Mouse (Mus musculus): Measurements from ENCODE around the gene Skp1a. TPM values are rescaled to one million over a fixed set of nuclear protein-coding genes. Genes with fewer than 3 reads are reported as not detected.

Gene Skp1a
- total and polyA plus RNA-seq, 3 experiments, result 19.9 to 285 (median 119) TPM

DNA sequence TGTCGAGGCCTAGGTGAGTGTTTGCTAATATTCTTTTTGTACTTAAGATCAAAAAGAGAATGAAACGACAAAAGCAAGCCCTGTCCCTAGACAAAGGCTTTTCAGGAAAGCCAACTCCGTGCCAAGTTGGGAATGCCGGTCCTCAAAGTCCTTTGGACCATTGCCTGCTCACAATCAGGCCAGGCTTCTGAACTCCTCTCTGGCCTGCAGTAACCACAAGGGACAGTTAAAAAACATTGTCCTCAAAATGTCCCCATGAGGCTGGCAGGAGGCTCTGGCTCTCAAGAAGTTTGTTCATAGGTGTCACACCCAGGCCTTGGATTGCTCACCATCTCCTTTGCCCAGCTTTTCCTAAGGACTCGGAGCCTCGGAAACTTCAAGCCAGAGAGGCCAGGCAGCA is 38.0 kb downstream of the Skp1a start:
- no peak for ATAC-seq (ENCODE audit: extremely low read depth, insufficient number of reproducible peaks, low FRiP score, poor library complexity, severe bottlenecking)
- Histone ChIP-seq H3K4me1 (ENCODE audit: insufficient read depth, low read depth, low read length) (peaks cover 5% of the 10 kb centered on the region; the same call in 1 of the 2 replicates), H3K27me3 (ENCODE audit: insufficient read depth, low read length) (peaks cover 31% of the 10 kb centered on the region; the same call in 1 of the 2 replicates), H3K36me3 (replicated peaks) (no peaks in the 10 kb centered on the region), H3K4me3 (ENCODE audit: low read depth, low read length) (no peak overlapping the region), H3K9me3 (replicated peaks) (no peaks in the 10 kb centered on the region)
- TF ChIP-seq GATA1 (IDR thresholded peaks at IDR 0.05; ENCODE audit: borderline replicate concordance, low read length) (no peak), GATA2 (IDR thresholded peaks at IDR 0.05; ENCODE audit: borderline replicate concordance, low read depth, low read length) (no peak), POLR2AphosphoS5 (IDR thresholded peaks at IDR 0.05; ENCODE audit: insufficient replicate concordance, low read depth, low read length) (no peak), TAL1 (conservative IDR thresholded peaks at IDR 0.05; ENCODE audit: low read depth, low read length) (no peak), CTCF (IDR thresholded peaks at IDR 0.05; ENCODE audit: low read depth, low read length) (no peak)
- DNase-seq (ENCODE audit: low spot score), result no peak

DNA sequence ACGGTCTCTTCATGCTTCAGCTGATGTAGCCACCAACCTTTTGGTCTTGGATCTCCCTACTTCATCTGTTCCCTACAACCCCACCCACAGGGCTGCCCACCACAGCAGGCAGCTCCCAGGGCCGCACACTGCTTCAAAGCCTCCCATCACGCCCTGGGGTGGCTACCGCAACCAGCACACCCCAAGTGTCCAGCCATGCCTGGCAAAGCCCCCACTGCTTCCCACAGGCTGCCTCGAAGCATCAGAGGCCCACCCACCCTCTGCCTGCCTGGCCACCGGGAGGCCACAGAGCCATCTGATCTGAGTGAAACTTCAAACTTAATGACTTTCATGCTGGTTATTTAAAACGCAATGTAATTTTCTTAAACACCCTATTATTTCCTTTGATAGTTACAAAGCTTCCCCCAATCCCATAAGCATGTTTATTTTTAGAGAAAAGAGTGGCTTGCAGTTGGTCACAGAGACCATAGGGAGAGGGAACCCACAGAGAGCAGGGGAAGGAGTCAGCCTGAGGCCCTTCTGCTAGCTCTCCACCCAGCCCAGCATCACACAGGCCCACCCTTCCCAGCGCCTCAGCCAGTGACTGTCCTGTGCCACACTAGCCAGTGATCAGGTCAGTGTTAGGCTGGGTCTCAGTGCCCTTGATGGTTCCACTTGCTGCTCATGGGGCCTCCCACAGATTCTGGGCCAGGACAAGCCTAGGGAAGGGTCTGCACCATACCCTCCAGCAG is 40.1 kb downstream of the Skp1a start:
- TF ChIP-seq GATA1 (IDR thresholded peaks at IDR 0.05; ENCODE audit: borderline replicate concordance, low read length) (no peak), POLR2AphosphoS5 (IDR thresholded peaks at IDR 0.05; ENCODE audit: insufficient replicate concordance, low read depth, low read length) (no peak), GATA2 (IDR thresholded peaks at IDR 0.05; ENCODE audit: borderline replicate concordance, low read depth, low read length) (no peak), CTCF (IDR thresholded peaks at IDR 0.05; ENCODE audit: low read depth, low read length) (no peak), TAL1 (conservative IDR thresholded peaks at IDR 0.05; ENCODE audit: low read depth, low read length) (no peak)
- no peak for DNase-seq (ENCODE audit: low spot score)
- no peaks in the 10 kb centered on the region for H3K9me3 ChIP-seq (replicated peaks)
- H3K36me3 ChIP-seq (replicated peaks), result no peaks in the 10 kb centered on the region
- peaks cover 30% of the 10 kb centered on the region for H3K27me3 ChIP-seq (ENCODE audit: insufficient read depth, low read length)
- H3K4me1 ChIP-seq (ENCODE audit: insufficient read depth, low read depth, low read length), result 0 out of 2 replicates have a peak, but pooled peaks cover 2% of the 10 kb centered on the region
- H3K4me3 ChIP-seq (ENCODE audit: low read depth, low read length), result no peak overlapping the region
- no peak for ATAC-seq (ENCODE audit: extremely low read depth, insufficient number of reproducible peaks, low FRiP score, poor library complexity, severe bottlenecking)

DNA sequence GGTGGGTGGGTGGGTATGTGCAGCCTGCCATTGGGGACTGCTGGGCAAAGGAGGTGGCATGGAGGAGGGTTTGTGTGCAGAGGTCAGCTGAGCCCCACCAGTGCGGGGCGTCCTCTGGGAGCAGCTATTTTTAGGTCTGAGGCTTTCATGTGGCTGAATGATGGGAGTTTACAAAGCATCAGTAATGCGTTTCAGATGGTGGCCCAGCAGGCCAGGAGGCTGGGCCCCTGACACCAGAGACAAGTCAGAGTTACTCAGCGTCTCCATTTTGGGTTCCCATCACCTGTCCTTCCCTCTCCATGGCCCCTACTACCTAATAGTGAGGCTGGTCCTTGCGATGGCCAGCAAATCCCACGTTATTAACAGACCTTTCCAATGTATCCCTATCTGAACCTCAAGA is 40.8 kb downstream of the Skp1a start:
- H3K27me3 ChIP-seq (ENCODE audit: insufficient read depth, low read length), result peaks cover 34% of the 10 kb centered on the region
- ATAC-seq (ENCODE audit: extremely low read depth, insufficient number of reproducible peaks, low FRiP score, poor library complexity, severe bottlenecking), result no peak
- no peak for DNase-seq (ENCODE audit: low spot score)
- H3K36me3 ChIP-seq (replicated peaks), result no peaks in the 10 kb centered on the region
- no peaks in the 10 kb centered on the region for H3K9me3 ChIP-seq (replicated peaks)
- H3K4me1 ChIP-seq (ENCODE audit: insufficient read depth, low read depth, low read length), result 0 out of 2 replicates have a peak, but pooled peaks cover 2% of the 10 kb centered on the region
- TF ChIP-seq GATA2 (IDR thresholded peaks at IDR 0.05; ENCODE audit: borderline replicate concordance, low read depth, low read length) (no peak), POLR2AphosphoS5 (IDR thresholded peaks at IDR 0.05; ENCODE audit: insufficient replicate concordance, low read depth, low read length) (no peak), CTCF (IDR thresholded peaks at IDR 0.05; ENCODE audit: low read depth, low read length) (no peak)
- no peak overlapping the region for H3K4me3 ChIP-seq (ENCODE audit: low read depth, low read length)

DNA sequence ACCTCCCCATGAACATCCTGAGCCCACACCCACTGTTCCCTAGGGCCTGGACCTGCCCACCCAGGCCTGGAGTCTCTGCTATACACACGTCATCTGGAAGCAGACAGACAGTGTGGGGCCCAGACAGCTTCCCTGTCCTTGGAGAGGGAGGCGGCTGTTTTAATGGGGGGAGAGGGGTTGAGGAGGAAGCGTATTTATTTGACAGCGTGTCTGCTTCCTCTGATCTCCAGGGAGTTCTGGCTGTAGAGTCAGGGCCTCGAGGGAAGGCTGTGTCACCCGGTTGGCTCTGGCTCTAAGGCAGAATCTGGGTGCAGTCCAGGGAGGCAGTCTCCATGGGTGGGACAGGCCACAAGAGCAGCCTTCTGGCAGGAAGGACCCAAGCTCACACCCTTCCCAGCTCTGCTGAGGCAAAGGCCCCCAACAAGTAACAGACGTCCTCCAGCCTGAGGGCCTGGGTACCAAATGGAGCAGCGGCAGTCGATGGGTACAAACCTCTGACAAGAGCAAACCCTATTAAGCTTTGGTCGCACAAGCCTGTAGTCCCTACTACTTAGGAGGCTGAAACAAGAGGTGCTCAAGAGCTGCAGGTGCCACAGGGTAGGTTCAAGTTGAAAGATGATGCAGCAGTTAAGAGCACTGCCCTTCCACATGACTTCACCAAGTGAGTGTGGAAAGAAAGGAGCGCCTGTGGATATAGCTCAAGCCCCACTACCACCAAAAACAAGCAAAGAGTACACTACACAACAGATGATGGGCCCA is 41.6 kb downstream of the Skp1a start:
- no peak for ATAC-seq (ENCODE audit: extremely low read depth, insufficient number of reproducible peaks, low FRiP score, poor library complexity, severe bottlenecking)

DNA sequence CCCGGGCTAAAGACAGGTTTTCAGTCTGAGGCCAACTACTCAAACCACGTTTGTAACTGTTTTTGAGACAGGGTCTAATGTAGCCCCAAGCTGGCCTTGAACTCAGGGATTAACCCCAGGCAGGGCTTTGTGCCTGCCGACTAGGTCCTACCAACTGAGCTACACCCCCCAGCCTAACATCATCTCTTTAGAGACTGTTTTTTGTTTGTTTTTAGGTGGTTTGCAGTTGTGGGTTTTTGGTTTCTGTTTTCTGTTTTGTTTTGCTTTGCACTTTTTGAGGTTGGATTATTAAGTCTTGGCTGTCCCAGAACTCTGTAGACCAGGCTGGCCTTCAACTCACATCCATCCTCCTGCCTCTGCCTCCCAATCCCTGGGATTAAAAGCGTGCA is 42.1 kb downstream of the Skp1a start:
- peaks cover 25% of the 10 kb centered on the region for H3K27me3 ChIP-seq (ENCODE audit: insufficient read depth, low read length)

More for the DNA sequence above, 41.6 kb downstream of the Skp1a start:
- no peaks in the 10 kb centered on the region for H3K36me3 ChIP-seq (replicated peaks)
- no peak for TF ChIP-seq GATA2 (IDR thresholded peaks at IDR 0.05; ENCODE audit: borderline replicate concordance, low read depth, low read length)
- TF ChIP-seq POLR2AphosphoS5 (IDR thresholded peaks at IDR 0.05; ENCODE audit: insufficient replicate concordance, low read depth, low read length), result no peak
- TF ChIP-seq TAL1 (conservative IDR thresholded peaks at IDR 0.05; ENCODE audit: low read depth, low read length), result no peak
- no peak for TF ChIP-seq CTCF (IDR thresholded peaks at IDR 0.05; ENCODE audit: low read depth, low read length)
- TF ChIP-seq GATA1 (IDR thresholded peaks at IDR 0.05; ENCODE audit: borderline replicate concordance, low read length), result no peak
- H3K4me1 ChIP-seq (ENCODE audit: insufficient read depth, low read depth, low read length), result 0 out of 2 replicates have a peak, but pooled peaks cover 2% of the 10 kb centered on the region
- no peak overlapping the region for H3K4me3 ChIP-seq (ENCODE audit: low read depth, low read length)
- no peak for DNase-seq (ENCODE audit: low spot score)
- peaks cover 29% of the 10 kb centered on the region for H3K27me3 ChIP-seq (ENCODE audit: insufficient read depth, low read length)
- H3K9me3 ChIP-seq (replicated peaks), result no peaks in the 10 kb centered on the region

More for the DNA sequence above, 42.1 kb downstream of the Skp1a start:
- DNase-seq (ENCODE audit: low spot score), result no peak
- H3K4me3 ChIP-seq (ENCODE audit: low read depth, low read length), result no peak overlapping the region
- no peak for TF ChIP-seq CTCF (IDR thresholded peaks at IDR 0.05; ENCODE audit: low read depth, low read length)
- TF ChIP-seq TAL1 (conservative IDR thresholded peaks at IDR 0.05; ENCODE audit: low read depth, low read length), result no peak
- no peak for TF ChIP-seq POLR2AphosphoS5 (IDR thresholded peaks at IDR 0.05; ENCODE audit: insufficient replicate concordance, low read depth, low read length)
- no peak for TF ChIP-seq GATA1 (IDR thresholded peaks at IDR 0.05; ENCODE audit: borderline replicate concordance, low read length)
- TF ChIP-seq GATA2 (IDR thresholded peaks at IDR 0.05; ENCODE audit: borderline replicate concordance, low read depth, low read length), result no peak
- 0 out of 2 replicates have a peak, but pooled peaks cover 2% of the 10 kb centered on the region for H3K4me1 ChIP-seq (ENCODE audit: insufficient read depth, low read depth, low read length)
- no peaks in the 10 kb centered on the region for H3K36me3 ChIP-seq (replicated peaks)
- ATAC-seq (ENCODE audit: extremely low read depth, insufficient number of reproducible peaks, low FRiP score, poor library complexity, severe bottlenecking), result no peak
- H3K9me3 ChIP-seq (replicated peaks), result no peaks in the 10 kb centered on the region
